Mouse (Mus musculus) heart, embryonic 16.5 days (tissue): ENCODE results near the gene Pafah2. TPM values are rescaled to one million over a fixed set of nuclear protein-coding genes. Genes with fewer than 3 reads are reported as not detected.
A peak's percentile ranks its signal among the peaks of the same experiment; 100 is the strongest.

Source experiments
- ATAC-seq: fragments of 200-750 bp; cut with Nextera tagmentation; replicated peaks from 2 replicates; pipeline ENCODE4 v1.8.0; 2017; ENCODE audit warnings: moderate number of reproducible peaks; ENCODE audit not compliant: insufficient read depth, low FRiP score; ENCODE audit errors: extremely low read depth
- H3K27ac ChIP-seq: fragments of 300-500 bp; sonication (generic); 2 replicates; pipeline ENCODE4 v1.5.1; 2014; ENCODE audit warnings: mild to moderate bottlenecking, low read length, control low read depth, moderate library complexity
- H3K27me3 ChIP-seq: fragments of 300-500 bp; sonication (generic); 2 replicates; pipeline ENCODE4 v1.6.1; 2014; ENCODE audit warnings: low read length, mixed read lengths; ENCODE audit not compliant: control insufficient read depth, insufficient read depth
- H3K36me3 ChIP-seq: fragments of 300-500 bp; sonication (generic); 2 replicates; pipeline ENCODE4 v1.6.1; 2014; ENCODE audit not compliant: control insufficient read depth, insufficient read depth
- H3K4me1 ChIP-seq: fragments of 300-500 bp; sonication (generic); 2 replicates; pipeline ENCODE4 v1.6.1; 2014; ENCODE audit warnings: low read length, mixed read lengths; ENCODE audit not compliant: control insufficient read depth, insufficient read depth
- H3K4me2 ChIP-seq: fragments of 300-500 bp; sonication (generic); 2 replicates; pipeline ENCODE4 v1.6.1; 2014; ENCODE audit warnings: low read depth, mild to moderate bottlenecking, control low read depth, low read length
- H3K4me3 ChIP-seq: fragments of 300-500 bp; sonication (generic); 2 replicates; pipeline ENCODE4 v1.5.1; 2014; ENCODE audit warnings: mild to moderate bottlenecking, control low read depth, low read length
- H3K9ac ChIP-seq: fragments of 300-500 bp; sonication (generic); 2 replicates; pipeline ENCODE4 v1.6.1; 2014; ENCODE audit warnings: low read length, control low read depth
- H3K9me3 ChIP-seq: fragments of 300-500 bp; sonication (generic); replicated peaks from 2 replicates; pipeline ENCODE4 v1.6.1; 2016; ENCODE audit warnings: low read length; ENCODE audit not compliant: control insufficient read depth
- WGBS: fragments of 180-500 bp; shearing (Covaris S2); extraction: QIAGEN DNeasy Blood & Tissue Kit; methylation state at CpG from one replicate; pipeline ENCODE4 v1.1.7; 2014; 5-methylcytosine and 5-hydroxymethylcytosine counted together
- polyA plus RNA-seq: library from polyadenylated mRNA; unstranded; fragments of >200 nt; fragmentation: Nextera tagmentation; extraction: Ambion mirVana; gene quantifications from 2 replicates; pipeline ENCODE4 v1.2.1, GENCODE M21; 2015

Pafah2 gene
- polyA plus RNA-seq, 1 experiment from 2014 or later, result 9.6 TPM

GRCm38 (mm10) chr4:134468215-134468575 is 72.1 kb downstream of the Pafah2 start, which contains the start of gene Stmn1:
Stmn1 (plus strand) TSS chr4:134468320.
- Histone ChIP-seq H3K9ac (peak within 1 kb of the TSS; percentile 91), H3K27ac (peak within 1 kb of the TSS; percentile 92), H3K36me3 (peaks cover 24% of the 10 kb centered on the region), H3K9me3 (peaks cover 3% of the 10 kb centered on the region; the same call in 1 of the 2 replicates), H3K4me3 (peak within 1 kb of the TSS; percentile 90), H3K4me2 (peak within 1 kb of the TSS; percentile 96), H3K4me1 (peaks cover 9% of the 10 kb centered on the region), H3K27me3 (no peaks in the 10 kb centered on the region)
- ATAC-seq, result peak; percentile 94
- WGBS, result under 1% methylated on average over 30 of the region's 31 CpGs

GRCm38 (mm10) chr4:134468578-134469266 is 72.6 kb downstream of the Pafah2 start:
- H3K27me3 ChIP-seq, result no peaks in the 10 kb centered on the region

GRCm38 (mm10) chr4:134469341-134469796 is 73.2 kb downstream of the Pafah2 start:
- Histone ChIP-seq H3K36me3 (peaks cover 31% of the 10 kb centered on the region), H3K27ac (peak overlapping the region; percentile 33), H3K9me3 (peaks cover 3% of the 10 kb centered on the region; the same call in 1 of the 2 replicates), H3K4me2 (peak overlapping the region; percentile 96), H3K4me1 (peaks cover 9% of the 10 kb centered on the region), H3K9ac (peak overlapping the region; percentile 91), H3K27me3 (no peaks in the 10 kb centered on the region), H3K4me3 (peak overlapping the region; percentile 90)
- no peak for ATAC-seq
- 11% methylated on average over 6 of the region's 6 CpGs for WGBS

More at GRCm38 (mm10) chr4:134468578-134469266, 72.6 kb downstream of the Pafah2 start:
- peak; percentile 86 for ATAC-seq
- Histone ChIP-seq H3K4me2 (peak overlapping the region; percentile 96), H3K4me3 (peak overlapping the region; percentile 90), H3K9ac (peak overlapping the region; percentile 91), H3K36me3 (peaks cover 25% of the 10 kb centered on the region), H3K4me1 (peaks cover 9% of the 10 kb centered on the region), H3K9me3 (peaks cover 3% of the 10 kb centered on the region; the same call in 1 of the 2 replicates), H3K27ac (peak overlapping the region; percentile 92)
- under 1% methylated on average over 68 of the region's 68 CpGs for WGBS

DNA sequence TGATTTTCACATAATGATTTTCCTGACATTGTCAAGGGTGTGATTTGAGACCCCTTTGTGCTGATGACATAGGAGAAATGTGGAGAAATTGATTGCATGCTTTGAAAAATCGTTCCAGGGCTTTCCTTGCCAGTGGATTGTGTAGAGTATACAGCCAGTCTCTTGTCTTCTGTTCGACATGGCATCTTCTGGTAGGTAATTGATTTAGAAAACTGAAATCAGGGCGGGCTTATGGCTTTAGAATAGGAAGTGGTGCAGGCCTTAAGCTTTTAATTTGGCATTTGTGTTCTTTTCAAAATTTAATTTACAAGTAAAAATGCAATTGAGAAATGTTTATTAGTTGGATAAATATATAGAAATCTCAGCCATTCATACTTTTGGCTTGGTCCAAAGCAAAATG is 73.9 kb downstream of the Pafah2 start:
- Histone ChIP-seq H3K9ac (peak overlapping the region; percentile 41; the same call in 1 of the 2 replicates), H3K27ac (no peak overlapping the region), H3K27me3 (no peaks in the 10 kb centered on the region), H3K4me3 (peak overlapping the region; percentile 90), H3K4me1 (peaks cover 9% of the 10 kb centered on the region), H3K4me2 (peak overlapping the region; percentile 96), H3K9me3 (peaks cover 3% of the 10 kb centered on the region; the same call in 1 of the 2 replicates), H3K36me3 (peaks cover 37% of the 10 kb centered on the region)
- whole genome bisulfite sequencing, result 73% methylated on average over 3 of the region's 3 CpGs
- ATAC-seq, result no peak

GRCm38 (mm10) chr4:134471469-134471868 is 75.3 kb downstream of the Pafah2 start:
- Histone ChIP-seq H3K9me3 (peaks cover 3% of the 10 kb centered on the region; the same call in 1 of the 2 replicates), H3K36me3 (peaks cover 41% of the 10 kb centered on the region), H3K9ac (no peak overlapping the region), H3K27ac (no peak overlapping the region), H3K4me2 (no peak overlapping the region), H3K4me1 (peaks cover 9% of the 10 kb centered on the region), H3K27me3 (no peaks in the 10 kb centered on the region), H3K4me3 (no peak overlapping the region)
- ATAC-seq, result no peak

GRCm38 (mm10) chr4:134473764-134474163 is 77.6 kb downstream of the Pafah2 start:
- 80% methylated on average over 4 of the region's 4 CpGs for WGBS
- Histone ChIP-seq H3K4me1 (peaks cover 7% of the 10 kb centered on the region), H3K27ac (no peak overlapping the region), H3K9ac (no peak overlapping the region), H3K27me3 (no peaks in the 10 kb centered on the region), H3K4me3 (no peak overlapping the region), H3K9me3 (peaks cover 3% of the 10 kb centered on the region; the same call in 1 of the 2 replicates), H3K36me3 (peaks cover 41% of the 10 kb centered on the region), H3K4me2 (no peak overlapping the region)
- ATAC-seq, result no peak

GRCm38 (mm10) chr4:134474240-134474639 is 78.1 kb downstream of the Pafah2 start:
- Histone ChIP-seq H3K36me3 (peaks cover 41% of the 10 kb centered on the region), H3K4me1 (peaks cover 7% of the 10 kb centered on the region), H3K4me3 (no peak overlapping the region), H3K9ac (no peak overlapping the region), H3K4me2 (no peak overlapping the region), H3K27ac (no peak overlapping the region), H3K27me3 (no peaks in the 10 kb centered on the region), H3K9me3 (peaks cover 3% of the 10 kb centered on the region; the same call in 1 of the 2 replicates)
- WGBS, result 77% methylated on average over 8 of the region's 8 CpGs
- ATAC-seq, result no peak

DNA sequence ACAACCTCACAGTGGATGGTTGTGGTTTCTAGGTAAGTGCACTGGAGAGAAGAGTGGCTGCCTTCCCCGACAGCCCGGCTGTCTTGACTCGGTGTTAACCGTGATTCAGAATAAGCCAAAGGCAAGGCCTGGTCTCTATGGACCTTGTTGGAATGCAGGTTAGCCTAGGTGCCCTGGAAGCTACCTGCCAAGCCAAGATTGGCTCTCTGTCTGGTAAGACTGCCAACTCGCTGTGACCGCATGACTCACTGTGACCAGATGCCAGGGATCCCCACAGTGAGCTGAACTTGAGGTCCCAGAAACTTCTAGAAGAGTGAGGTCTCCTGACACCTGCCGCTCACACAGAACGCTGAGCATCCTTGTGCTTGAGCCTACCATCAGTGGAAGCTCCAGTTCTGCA is 80.8 kb downstream of the Pafah2 start:
- WGBS, result 82% methylated on average over 8 of the region's 8 CpGs
- Histone ChIP-seq H3K27me3 (no peaks in the 10 kb centered on the region), H3K4me1 (no peaks in the 10 kb centered on the region), H3K9ac (no peak overlapping the region), H3K4me2 (no peak overlapping the region), H3K9me3 (no peaks in the 10 kb centered on the region), H3K4me3 (no peak overlapping the region), H3K27ac (no peak overlapping the region), H3K36me3 (peaks cover 29% of the 10 kb centered on the region)
- ATAC-seq, result no peak
